Mouse (Mus musculus) testis, adult 2 months (tissue): ENCODE results near the gene Cep295nl. TPM values are rescaled to one million over a fixed set of nuclear protein-coding genes. Genes with fewer than 3 reads are reported as not detected.

Source experiments
- H3K27ac ChIP-seq: fragments of 200-500 bp; 2 replicates; pipeline ENCODE4 v1.5.1; 2012; ENCODE audit warnings: low read depth, low read length; ENCODE audit not compliant: control insufficient read depth, insufficient read depth
- H3K27me3 ChIP-seq: fragments of 200-500 bp; 2 replicates; pipeline ENCODE4 v1.6.1; 2012; ENCODE audit warnings: mild to moderate bottlenecking, low read length, moderate library complexity; ENCODE audit not compliant: control insufficient read depth, insufficient read depth
- H3K36me3 ChIP-seq: fragments of 200-500 bp; 2 replicates; pipeline ENCODE4 v1.6.1; 2012; ENCODE audit warnings: mild to moderate bottlenecking, low read length; ENCODE audit not compliant: control insufficient read depth, insufficient read depth
- H3K4me1 ChIP-seq: fragments of 200-500 bp; 2 replicates; pipeline ENCODE4 v1.6.1; 2012; ENCODE audit warnings: low read length; ENCODE audit not compliant: control insufficient read depth, insufficient read depth
- H3K4me3 ChIP-seq: fragments of 200-500 bp; 2 replicates; pipeline ENCODE4 v1.5.1; 2012; ENCODE audit warnings: low read depth, mild to moderate bottlenecking, low read length, moderate library complexity, mixed read lengths; ENCODE audit not compliant: control insufficient read depth
- CTCF ChIP-seq: fragments of 200-500 bp; IDR thresholded peaks from 2 replicates; pipeline ENCODE4 v1.5.1; 2012; ENCODE audit warnings: low read depth, mild to moderate bottlenecking, inconsistent platforms, low read length, moderate library complexity; ENCODE audit not compliant: control insufficient read depth, insufficient read depth, insufficient replicate concordance
- POLR2A ChIP-seq: fragments of 200-500 bp; IDR thresholded peaks from 2 replicates; pipeline ENCODE4 v1.6.1; 2012; ENCODE audit warnings: low read depth, mild to moderate bottlenecking, inconsistent platforms, low read length, moderate library complexity; ENCODE audit not compliant: control insufficient read depth
- polyA plus RNA-seq: library from polyadenylated mRNA; depleted of rRNA; stranded (reverse); fragments of >200 nt; gene quantifications from 2 replicates; pipeline ENCODE4 v1.2.3, GENCODE M21; 2012; rRNA removed

Cep295nl gene
- polyA plus RNA-seq, 1 experiment, result 274 TPM

DNA sequence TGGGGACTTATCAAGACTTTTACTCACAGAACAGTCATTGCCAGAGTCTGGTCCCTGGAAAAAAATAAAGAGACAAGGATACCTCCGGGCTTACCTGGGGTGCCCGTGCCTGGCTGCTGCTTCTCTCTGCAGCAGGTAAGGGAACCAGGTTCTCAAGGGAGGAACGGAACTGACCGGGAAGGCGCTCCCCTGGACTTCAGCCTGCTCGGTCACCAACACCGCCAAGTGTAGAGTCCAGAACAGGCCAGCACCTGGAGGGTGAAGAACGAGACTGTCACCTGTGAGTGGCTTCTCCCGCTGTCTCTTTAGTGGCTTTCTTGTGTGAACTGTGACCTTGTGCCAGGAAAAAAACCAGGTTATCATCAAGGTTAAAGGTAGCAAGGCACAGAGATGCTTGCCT lies 54.7 kb downstream of the Cep295nl start:
- Histone ChIP-seq H3K36me3 (no peaks in the 10 kb centered on the region; the same call in 1 of the 2 replicates), H3K4me3 (no peak overlapping the region)

DNA sequence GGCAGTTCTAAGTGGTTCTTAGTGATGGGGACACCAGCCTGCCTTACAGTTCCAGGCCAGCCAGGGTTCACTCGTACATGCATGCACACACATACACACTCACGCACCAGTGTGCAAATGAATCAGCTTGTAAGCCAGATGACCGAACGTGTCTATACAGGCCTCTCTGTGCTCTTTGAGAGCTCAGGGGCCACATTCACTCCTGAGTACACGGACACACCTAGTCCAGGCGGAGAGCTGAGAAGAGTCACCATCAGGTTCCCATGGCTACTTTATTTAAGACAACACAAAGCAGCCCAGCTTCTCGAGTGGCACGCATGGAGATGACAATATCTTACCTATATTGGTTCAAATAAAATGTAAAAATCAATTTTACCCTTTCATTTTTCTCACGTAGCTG lies 55.9 kb downstream of the Cep295nl start:
- Histone ChIP-seq H3K4me1 (peaks cover 13% of the 10 kb centered on the region), H3K36me3 (no peaks in the 10 kb centered on the region; the same call in 1 of the 2 replicates), H3K27me3 (no peaks in the 10 kb centered on the region), H3K27ac (no peak overlapping the region), H3K4me3 (no peak overlapping the region)
- no peak for TF ChIP-seq POLR2A
- TF ChIP-seq CTCF, result no peak

More for the DNA sequence above, 54.7 kb downstream of the Cep295nl start:
- Histone ChIP-seq H3K27me3 (no peaks in the 10 kb centered on the region), H3K4me1 (peaks cover 13% of the 10 kb centered on the region), H3K27ac (no peak overlapping the region)
- TF ChIP-seq CTCF (no peak), POLR2A (no peak)

- no peak overlapping the region for H3K27ac ChIP-seq
- no peak overlapping the region for H3K4me3 ChIP-seq
- peaks cover 13% of the 10 kb centered on the region for H3K4me1 ChIP-seq
- no peaks in the 10 kb centered on the region for H3K27me3 ChIP-seq
- TF ChIP-seq POLR2A, result no peak
- no peak for TF ChIP-seq CTCF
- H3K36me3 ChIP-seq, result no peaks in the 10 kb centered on the region; the same call in 1 of the 2 replicates
These were observed 56.5 kb downstream of the Cep295nl start for GRCm38 (mm10) chr11:118285791-118286190.

Other genes starting within 250 kb of the Cep295nl start
- 34.0 and 35.8 TPM in 2 replicates for gene Dnah17, start 211.9 kb downstream of the Cep295nl start, polyA plus RNA-seq
- 31.8 and 31.9 TPM in 2 replicates for gene Cyth1, start 93.9 kb downstream of the Cep295nl start, polyA plus RNA-seq
- 3.7 and 3.9 TPM in 2 replicates for gene Usp36, start 52.3 kb downstream of the Cep295nl start, polyA plus RNA-seq
- gene Timp2, start 13.2 kb upstream of the Cep295nl start, polyA plus RNA-seq, result 81.7 and 94.1 TPM in 2 replicates
- gene Lgals3bp, start 59.6 kb upstream of the Cep295nl start, polyA plus RNA-seq, result 22.7 and 23.3 TPM in 2 replicates
- gene Cant1, start 76.6 kb upstream of the Cep295nl start, polyA plus RNA-seq, result 37.8 and 38.5 TPM in 2 replicates
- 1.9 and 2.5 TPM in 2 replicates for gene C1qtnf1, start 85.7 kb upstream of the Cep295nl start, polyA plus RNA-seq
- 2.9 and 3.2 TPM in 2 replicates for gene Engase, start 134.3 kb upstream of the Cep295nl start, polyA plus RNA-seq